Mouse (Mus musculus): ENCODE measurements around the gene Ntrk2.

GRCm38 (mm10) chr13:59173840-59174239 is 367.5 kb downstream of the Ntrk2 start:
- TF ChIP-seq CTCF (IDR thresholded peaks at IDR 0.05; ENCODE audit: insufficient read depth, low read length) (no peak), POLR2A (IDR thresholded peaks at IDR 0.05; ENCODE audit: borderline replicate concordance, extremely low read depth, low read depth, low read length) (no peak)

All from lung, adult 2 months (tissue).